Mouse (Mus musculus) hindbrain, postnatal 0 days (tissue): ENCODE data around the gene Fkbp15. TPM values are rescaled to one million over a fixed set of nuclear protein-coding genes. Genes with fewer than 3 reads are reported as not detected.
A peak's percentile ranks its signal among the peaks of the same experiment; 100 is the strongest.
"Not testable (repeated sequence)": the region's sequence is repeated elsewhere in the genome, so short reads cannot be mapped to it uniquely, and the experiment has no call there.

Source experiments
- ATAC-seq: fragments of 200-750 bp; cut with Nextera tagmentation; 2 replicates; pipeline ENCODE4 v1.8.0; 2017; ENCODE audit warnings: mild to moderate bottlenecking, moderate TSS enrichment, moderate library complexity
- DNase-seq: peaks from one replicate; pipeline ENCODE4 v3.0.0-alpha.2; 2015; ENCODE audit warnings: low spot score
- H3K27ac ChIP-seq: fragments of 300-500 bp; sonication (generic); 2 replicates; pipeline ENCODE4 v1.5.1; 2014; ENCODE audit warnings: mild to moderate bottlenecking
- H3K27me3 ChIP-seq: fragments of 300-500 bp; sonication (generic); 2 replicates; pipeline ENCODE4 v1.6.1; 2014; ENCODE audit warnings: low read length, mixed read lengths; ENCODE audit not compliant: insufficient read depth
- H3K36me3 ChIP-seq: fragments of 300-500 bp; sonication (generic); 2 replicates; pipeline ENCODE4 v1.6.1; 2014; ENCODE audit warnings: low read length, mixed read lengths; ENCODE audit not compliant: insufficient read depth
- H3K4me1 ChIP-seq: fragments of 300-500 bp; sonication (generic); 2 replicates; pipeline ENCODE4 v1.6.1; 2014; ENCODE audit warnings: antibody characterized with exemption, low read length, mixed read lengths; ENCODE audit not compliant: insufficient read depth
- H3K4me2 ChIP-seq: fragments of 300-500 bp; sonication (generic); 2 replicates; pipeline ENCODE4 v1.6.1; 2014; ENCODE audit warnings: low read depth, mild to moderate bottlenecking, low read length, moderate library complexity, mixed read lengths
- H3K4me3 ChIP-seq: fragments of 300-500 bp; sonication (generic); 2 replicates; pipeline ENCODE4 v1.5.1; 2014; ENCODE audit warnings: low read length
- H3K9ac ChIP-seq: fragments of 300-500 bp; sonication (generic); replicated peaks from 2 replicates; pipeline ENCODE4 v1.6.1; 2014; ENCODE audit warnings: mild to moderate bottlenecking, low read length, moderate library complexity, mixed read lengths
- H3K9me3 ChIP-seq: fragments of 300-500 bp; sonication (generic); 2 replicates; pipeline ENCODE4 v1.6.1; 2016; ENCODE audit warnings: low read length, mixed read lengths
- CTCF ChIP-seq: IDR thresholded peaks from 2 replicates; pipeline ENCODE4 v1.5.1; 2016; ENCODE audit warnings: antibody characterized with exemption, control low read depth, low read depth
- WGBS: fragments of 180-500 bp; shearing (Covaris S2); extraction: QIAGEN DNeasy Blood & Tissue Kit; methylation state at CpG from one replicate; pipeline ENCODE4 v1.1.7; 2014; 5-methylcytosine and 5-hydroxymethylcytosine counted together
- polyA plus RNA-seq: library from polyadenylated mRNA; unstranded; fragments of >200 nt; fragmentation: Nextera tagmentation; extraction: Ambion mirVana; gene quantifications from 2 replicates; pipeline ENCODE4 v1.2.1, GENCODE M21; 2015
- total RNA-seq: library from RNA; depleted of rRNA; stranded (reverse); fragments of >200 nt; gene quantifications from 2 replicates; pipeline ENCODE4 v1.2.3, GENCODE M21; 2014

Fkbp15 gene
- total and polyA plus RNA-seq, 2 experiments from 2014 or later: 22.6 to 38.3 TPM

DNA sequence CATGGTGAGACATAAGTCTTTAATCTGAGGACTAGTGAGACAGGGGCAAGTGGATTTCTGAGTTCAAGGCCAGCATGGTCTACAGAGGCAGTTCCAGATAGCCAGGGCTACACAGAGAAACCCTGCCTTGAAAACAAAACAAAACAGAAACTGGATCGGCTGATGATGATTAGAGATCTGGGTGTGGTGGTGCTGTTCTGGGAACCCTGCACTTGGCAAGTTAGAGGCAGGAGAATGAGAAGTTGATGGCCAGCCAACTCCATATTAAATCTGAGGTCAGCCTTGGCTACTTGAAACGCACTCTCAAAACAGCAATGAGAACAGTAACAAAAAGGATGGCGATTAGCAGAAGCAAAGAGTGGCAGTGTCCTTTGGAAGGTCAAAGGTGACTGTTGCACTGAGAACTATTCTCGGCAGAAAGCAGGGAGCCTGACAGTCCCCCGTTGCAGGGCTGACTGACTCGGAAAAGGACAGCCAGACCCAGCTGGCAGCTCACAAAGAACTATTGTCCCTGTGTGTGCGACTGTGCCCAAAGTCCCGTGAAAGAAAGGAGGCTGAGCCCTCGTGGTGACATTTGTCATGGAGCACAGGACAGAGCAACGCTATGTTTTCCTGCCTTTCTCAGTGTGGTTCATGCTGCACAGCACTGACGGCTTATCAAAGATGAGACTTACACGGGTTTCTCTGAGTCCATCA lies 85.4 kb downstream of the Fkbp15 start:
- DNase-seq (peak; percentile 78), ATAC-seq (peak; percentile 97)
- H3K36me3 ChIP-seq: no peaks in the 10 kb centered on the region
- H3K4me3 ChIP-seq: no peak overlapping the region
- no peaks in the 10 kb centered on the region for H3K4me1 ChIP-seq
- H3K27ac ChIP-seq: peak overlapping the region; percentile 61; the same call in 1 of the 2 replicates
- no peak for TF ChIP-seq CTCF
- H3K9me3 ChIP-seq: no peaks in the 10 kb centered on the region
- H3K9ac ChIP-seq: no peak overlapping the region
- H3K27me3 ChIP-seq: no peaks in the 10 kb centered on the region
- no peak overlapping the region for H3K4me2 ChIP-seq
- 6% methylated on average over 12 of the region's 12 CpGs for WGBS

- no peak for TF ChIP-seq CTCF
- ATAC-seq: no peak
- H3K9me3 ChIP-seq: no peaks in the 10 kb centered on the region
- WGBS: 86% methylated on average over 10 of the region's 10 CpGs
- no peaks in the 10 kb centered on the region for H3K4me1 ChIP-seq
- no peak overlapping the region for H3K9ac ChIP-seq
- no peaks in the 10 kb centered on the region for H3K36me3 ChIP-seq
- H3K27me3 ChIP-seq: no peaks in the 10 kb centered on the region
- H3K4me2 ChIP-seq: no peak overlapping the region
- no peak overlapping the region for H3K4me3 ChIP-seq
- no peak overlapping the region for H3K27ac ChIP-seq
- DNase-seq: no peak
Measured at GRCm38 (mm10) chr4:62273916-62274315, 86.4 kb downstream of the Fkbp15 start.

DNA sequence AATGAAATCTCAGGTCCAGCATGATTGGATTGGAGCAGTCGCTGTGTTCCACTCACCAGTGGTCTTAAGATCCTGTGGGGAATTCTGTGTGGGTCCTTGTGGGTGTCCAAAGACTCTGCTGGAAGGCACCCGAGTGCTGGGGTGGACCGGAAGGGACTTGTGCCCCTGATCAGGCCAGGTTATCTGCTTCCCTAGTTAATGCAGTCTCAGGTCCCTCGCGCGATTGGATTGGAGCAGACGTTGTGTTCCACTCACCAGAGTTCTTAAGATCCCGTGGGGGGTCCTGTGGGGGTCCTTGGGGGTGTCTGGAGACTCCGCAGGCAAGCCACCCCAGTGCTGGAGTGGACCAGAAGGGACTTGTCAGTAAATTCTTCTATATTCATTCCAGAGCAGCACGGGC lies 87.7 kb downstream of the Fkbp15 start:
- Histone ChIP-seq H3K4me2 (no peak overlapping the region), H3K36me3 (no peaks in the 10 kb centered on the region), H3K4me1 (no peaks in the 10 kb centered on the region), H3K9me3 (no peaks in the 10 kb centered on the region), H3K4me3 (no peak overlapping the region), H3K9ac (no peak overlapping the region), H3K27ac (no peak overlapping the region), H3K27me3 (no peaks in the 10 kb centered on the region)
- no peak for ATAC-seq
- no peak for DNase-seq
- TF ChIP-seq CTCF: no peak
- WGBS: 93% methylated on average over 10 of the region's 10 CpGs

GRCm38 (mm10) chr4:62267101-62267500 lies 93.2 kb downstream of the Fkbp15 start:
- no peak overlapping the region for H3K4me3 ChIP-seq
- no peaks in the 10 kb centered on the region for H3K4me1 ChIP-seq
- H3K27me3 ChIP-seq: no peaks in the 10 kb centered on the region
- H3K9ac ChIP-seq: no peak overlapping the region
- no peaks in the 10 kb centered on the region for H3K9me3 ChIP-seq
- no peak for ATAC-seq
- 67% methylated on average over 10 of the region's 10 CpGs for WGBS
- no peak overlapping the region for H3K4me2 ChIP-seq
- H3K27ac ChIP-seq: no peak overlapping the region
- H3K36me3 ChIP-seq: no peaks in the 10 kb centered on the region
- DNase-seq: no peak
- TF ChIP-seq CTCF: no peak

DNA sequence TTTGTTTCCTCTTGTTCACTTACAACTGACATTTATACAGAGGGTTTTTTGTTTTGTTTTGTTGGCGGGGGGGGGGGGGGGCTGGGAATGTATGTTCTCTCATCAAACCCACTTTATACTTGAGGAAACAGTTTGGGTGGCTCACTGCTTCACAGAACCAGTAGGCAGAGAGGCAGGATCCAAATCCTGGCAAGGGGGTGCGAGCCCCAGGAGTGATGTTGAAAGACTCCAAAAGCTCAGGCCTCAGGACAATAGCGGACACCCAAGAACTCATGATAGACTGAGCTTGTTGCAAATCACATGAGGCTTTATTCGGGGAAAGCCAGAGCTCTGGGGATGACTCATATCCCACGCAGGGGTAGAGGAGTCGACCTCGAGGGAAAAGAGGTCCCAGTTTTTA lies 94.3 kb downstream of the Fkbp15 start:
- not testable (repeated sequence) for H3K4me3 ChIP-seq, H3K9me3 ChIP-seq, H3K27me3 ChIP-seq, H3K4me1 ChIP-seq, H3K9ac ChIP-seq, H3K36me3 ChIP-seq, H3K4me2 ChIP-seq, H3K27ac ChIP-seq, DNase-seq, ATAC-seq
- 86% methylated on average over 4 of the region's 7 CpGs for WGBS

- Histone ChIP-seq H3K9ac (no peak overlapping the region), H3K4me2 (no peak overlapping the region), H3K4me1 (no peaks in the 10 kb centered on the region), H3K27ac (no peak overlapping the region), H3K9me3 (no peaks in the 10 kb centered on the region), H3K27me3 (no peaks in the 10 kb centered on the region), H3K4me3 (no peak overlapping the region), H3K36me3 (no peaks in the 10 kb centered on the region)
- TF ChIP-seq CTCF: no peak
- ATAC-seq: no peak
- WGBS: 81% methylated on average over 10 of the region's 10 CpGs
- no peak for DNase-seq
Measured at GRCm38 (mm10) chr4:62265154-62265836, 95.1 kb downstream of the Fkbp15 start.
